Mouse (Mus musculus) gastrocnemius, postnatal 25 days (tissue): Measurements from ENCODE around the gene Gm20708. TPM values are rescaled to one million over a fixed set of nuclear protein-coding genes. Genes with fewer than 3 reads are reported as not detected.

Experiments
- DNase-seq: peaks from one replicate; pipeline ENCODE4 v3.0.0; 2022
- total RNA-seq, 2 experiments: library from RNA; stranded (reverse); gene quantifications; 1 replicate in 1 of 2; 2 replicates in 1 of 2; pipeline ENCODE4 v1.2.3; 2021

Gene Gm20708
- total RNA-seq, 2 experiments from 2014 or later, result 1.0 to 1.1 TPM

- no peak for DNase-seq
Measured at GRCm38 (mm10) chr11:117863174-117863856, 53.8 kb downstream of the Gm20708 start.

GRCm38 (mm10) chr11:117864805-117865204 is 55.3 kb downstream of the Gm20708 start:
- DNase-seq, result no peak

- DNase-seq, result no peak
Measured at GRCm38 (mm10) chr11:117865988-117866387, 56.5 kb downstream of the Gm20708 start.

GRCm38 (mm10) chr11:117870688-117871365 is 61.4 kb downstream of the Gm20708 start:
- DNase-seq, result peak; percentile 64

- no peak for DNase-seq
Measured at GRCm38 (mm10) chr11:117871376-117871775, 61.9 kb downstream of the Gm20708 start.

GRCm38 (mm10) chr11:117871911-117872584 is 62.6 kb downstream of the Gm20708 start:
- peak; percentile 62 for DNase-seq

GRCm38 (mm10) chr11:117872861-117873608 is 63.6 kb downstream of the Gm20708 start, which contains the start of gene Tha1:
Tha1 (minus strand) TSS chr11:117873481.
- peak; percentile 80 for DNase-seq

GRCm38 (mm10) chr11:117874419-117874818 is 65.0 kb downstream of the Gm20708 start:
- no peak for DNase-seq

- DNase-seq, result no peak
Measured at GRCm38 (mm10) chr11:117875681-117876080, 66.2 kb downstream of the Gm20708 start.

- no peak for DNase-seq
Measured at GRCm38 (mm10) chr11:117877917-117878745, 68.7 kb downstream of the Gm20708 start.

GRCm38 (mm10) chr11:117878892-117879291 is 69.4 kb downstream of the Gm20708 start:
- no peak for DNase-seq

GRCm38 (mm10) chr11:117879676-117880075 is 70.2 kb downstream of the Gm20708 start:
- no peak for DNase-seq

- no peak for DNase-seq
Measured at GRCm38 (mm10) chr11:117880336-117880976, 71.0 kb downstream of the Gm20708 start.

GRCm38 (mm10) chr11:117880977-117881358 is 71.5 kb downstream of the Gm20708 start:
- no peak for DNase-seq

- DNase-seq, result no peak
Measured at GRCm38 (mm10) chr11:117881787-117882186, 72.3 kb downstream of the Gm20708 start.

- no peak for DNase-seq
Measured at GRCm38 (mm10) chr11:117882208-117882607, 72.7 kb downstream of the Gm20708 start.

- no peak for DNase-seq
Measured at GRCm38 (mm10) chr11:117886000-117886399, 76.5 kb downstream of the Gm20708 start.

GRCm38 (mm10) chr11:117888168-117888852 is 78.8 kb downstream of the Gm20708 start:
- no peak for DNase-seq

GRCm38 (mm10) chr11:117888853-117889822 is 79.7 kb downstream of the Gm20708 start:
- DNase-seq, result no peak
